Mouse (Mus musculus) stomach, postnatal 0 days (tissue): ENCODE results near the gene Ifnar2. TPM values are rescaled to one million over a fixed set of nuclear protein-coding genes. Genes with fewer than 3 reads are reported as not detected.

Source experiments
- ATAC-seq: fragments of 200-750 bp; cut with Nextera tagmentation; 2 replicates; pipeline ENCODE4 v1.8.0; 2017; ENCODE audit not compliant: low FRiP score, low TSS enrichment
- DNase-seq: peaks from one replicate; pipeline ENCODE4 v3.0.0-alpha.2; 2016; ENCODE audit warnings: low spot score
- H3K27ac ChIP-seq: fragments of 300-500 bp; sonication (generic); replicated peaks from 2 replicates; pipeline ENCODE4 v1.5.1; 2014; ENCODE audit warnings: mild to moderate bottlenecking, control low read depth
- H3K27me3 ChIP-seq: fragments of 300-500 bp; sonication (generic); 2 replicates; pipeline ENCODE4 v1.6.1; 2014; ENCODE audit warnings: low read length; ENCODE audit not compliant: control insufficient read depth, insufficient read depth
- H3K36me3 ChIP-seq: fragments of 300-500 bp; sonication (generic); 2 replicates; pipeline ENCODE4 v1.6.1; 2014; ENCODE audit warnings: low read length, mixed read lengths; ENCODE audit not compliant: control insufficient read depth, insufficient read depth
- H3K4me1 ChIP-seq: fragments of 300-500 bp; sonication (generic); replicated peaks from 2 replicates; pipeline ENCODE4 v1.6.1; 2014; ENCODE audit warnings: antibody characterized with exemption; ENCODE audit not compliant: control insufficient read depth, insufficient read depth
- H3K4me2 ChIP-seq: fragments of 300-500 bp; sonication (generic); replicated peaks from 2 replicates; pipeline ENCODE4 v1.6.1; 2014; ENCODE audit warnings: low read depth, mild to moderate bottlenecking, control low read depth, moderate library complexity
- H3K4me3 ChIP-seq: fragments of 300-500 bp; sonication (generic); 2 replicates; pipeline ENCODE4 v1.5.1; 2014; ENCODE audit warnings: low read depth, low read length, control low read depth
- H3K9ac ChIP-seq: fragments of 300-500 bp; sonication (generic); 2 replicates; pipeline ENCODE4 v1.6.1; 2014; ENCODE audit warnings: mild to moderate bottlenecking, low read length, control low read depth, mixed read lengths
- H3K9me3 ChIP-seq: fragments of 300-500 bp; sonication (generic); 2 replicates; pipeline ENCODE4 v1.6.1; 2016; ENCODE audit warnings: low read length; ENCODE audit not compliant: control insufficient read depth
- CTCF ChIP-seq: IDR thresholded peaks from 2 replicates; pipeline ENCODE4 v1.5.1; 2016; ENCODE audit warnings: antibody characterized with exemption, low read depth, mild to moderate bottlenecking, moderate library complexity
- EP300 ChIP-seq: optimal IDR thresholded peaks from 2 replicates; pipeline ENCODE3; 2016; ENCODE audit warnings: antibody characterized with exemption
- WGBS: fragments of 180-500 bp; shearing (Covaris S2); extraction: QIAGEN DNeasy Blood & Tissue Kit; methylation state at CpG from one replicate; pipeline ENCODE4 v1.1.7; 2014; 5-methylcytosine and 5-hydroxymethylcytosine counted together
- polyA plus RNA-seq: library from polyadenylated mRNA; unstranded; fragments of >200 nt; fragmentation: Nextera tagmentation; extraction: Ambion mirVana; gene quantifications from 2 replicates; pipeline ENCODE4 v1.2.1, GENCODE M21; 2015

The Ifnar2 gene
- polyA plus RNA-seq, 1 experiment from 2014 or later: 33.4 TPM

GRCm38 (mm10) chr16:91390100-91390499 lies 17.5 kb downstream of the Ifnar2 start:
- no peaks in the 10 kb centered on the region for H3K4me1 ChIP-seq
- no peak overlapping the region for H3K4me2 ChIP-seq
- H3K36me3 ChIP-seq: peaks cover 13% of the 10 kb centered on the region
- 91% methylated on average over 4 of the region's 4 CpGs for WGBS
- DNase-seq (no peak), ATAC-seq (no peak)
- H3K9ac ChIP-seq: no peak overlapping the region
- peak; percentile 67 for TF ChIP-seq CTCF
- TF ChIP-seq EP300: no peak
- H3K9me3 ChIP-seq: no peaks in the 10 kb centered on the region
- H3K4me3 ChIP-seq: no peak overlapping the region
- no peaks in the 10 kb centered on the region for H3K27me3 ChIP-seq
- no peak overlapping the region for H3K27ac ChIP-seq

GRCm38 (mm10) chr16:91391421-91391820 lies 18.8 kb downstream of the Ifnar2 start, which contains the start of gene Gm21970:
Gene Gm21970 (plus strand): TSS chr16:91391721.
- H3K4me3 ChIP-seq: no peak within 1 kb of the TSS
- no peaks in the 10 kb centered on the region for H3K27me3 ChIP-seq
- no peak within 1 kb of the TSS for H3K4me2 ChIP-seq
- no peak for DNase-seq
- no peak for ATAC-seq
- H3K27ac ChIP-seq: no peak within 1 kb of the TSS
- no peaks in the 10 kb centered on the region for H3K4me1 ChIP-seq
- no peak within 1 kb of the TSS for H3K9ac ChIP-seq
- no peaks in the 10 kb centered on the region for H3K9me3 ChIP-seq
- TF ChIP-seq CTCF (no peak), EP300 (no peak)
- 75% methylated on average over 5 of the region's 5 CpGs for WGBS
- peaks cover 13% of the 10 kb centered on the region for H3K36me3 ChIP-seq

DNA sequence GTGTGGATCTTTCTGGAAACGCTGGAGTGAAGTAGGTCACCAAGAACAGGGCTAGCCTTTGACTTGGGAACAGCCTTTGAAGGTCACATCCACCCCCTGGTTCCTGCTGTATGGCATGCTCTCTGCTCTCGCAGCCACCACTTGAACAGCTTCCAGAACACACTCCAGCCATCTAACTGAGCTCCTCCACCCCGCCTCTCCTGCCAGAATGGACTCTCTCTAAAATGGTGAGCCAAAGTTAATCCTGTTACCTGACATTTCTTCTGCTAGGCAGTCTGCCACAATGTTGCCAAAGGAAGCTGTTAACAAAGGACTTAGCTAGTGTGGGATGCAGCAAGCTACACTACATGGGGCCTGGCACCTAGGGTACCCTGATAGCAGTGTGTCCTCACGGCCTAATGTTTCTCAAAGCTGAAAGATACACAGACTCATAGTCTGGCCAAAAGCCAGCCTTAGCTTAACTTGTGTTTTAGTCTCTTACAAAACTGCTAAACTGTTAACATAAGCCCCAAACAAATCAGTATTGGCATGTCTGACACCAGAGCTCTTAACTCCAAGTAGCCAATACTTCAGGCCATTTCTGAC lies 22.3 kb downstream of the Ifnar2 start:
- Histone ChIP-seq H3K9me3 (no peaks in the 10 kb centered on the region), H3K4me3 (no peak overlapping the region), H3K27ac (no peak overlapping the region), H3K27me3 (no peaks in the 10 kb centered on the region), H3K4me2 (no peak overlapping the region), H3K9ac (no peak overlapping the region), H3K36me3 (peaks cover 6% of the 10 kb centered on the region), H3K4me1 (no peaks in the 10 kb centered on the region)
- DNase-seq: no peak
- ATAC-seq: no peak
- no peak for TF ChIP-seq CTCF
- no peak for TF ChIP-seq EP300
- 45% methylated on average over 4 of the region's 4 CpGs for WGBS

DNA sequence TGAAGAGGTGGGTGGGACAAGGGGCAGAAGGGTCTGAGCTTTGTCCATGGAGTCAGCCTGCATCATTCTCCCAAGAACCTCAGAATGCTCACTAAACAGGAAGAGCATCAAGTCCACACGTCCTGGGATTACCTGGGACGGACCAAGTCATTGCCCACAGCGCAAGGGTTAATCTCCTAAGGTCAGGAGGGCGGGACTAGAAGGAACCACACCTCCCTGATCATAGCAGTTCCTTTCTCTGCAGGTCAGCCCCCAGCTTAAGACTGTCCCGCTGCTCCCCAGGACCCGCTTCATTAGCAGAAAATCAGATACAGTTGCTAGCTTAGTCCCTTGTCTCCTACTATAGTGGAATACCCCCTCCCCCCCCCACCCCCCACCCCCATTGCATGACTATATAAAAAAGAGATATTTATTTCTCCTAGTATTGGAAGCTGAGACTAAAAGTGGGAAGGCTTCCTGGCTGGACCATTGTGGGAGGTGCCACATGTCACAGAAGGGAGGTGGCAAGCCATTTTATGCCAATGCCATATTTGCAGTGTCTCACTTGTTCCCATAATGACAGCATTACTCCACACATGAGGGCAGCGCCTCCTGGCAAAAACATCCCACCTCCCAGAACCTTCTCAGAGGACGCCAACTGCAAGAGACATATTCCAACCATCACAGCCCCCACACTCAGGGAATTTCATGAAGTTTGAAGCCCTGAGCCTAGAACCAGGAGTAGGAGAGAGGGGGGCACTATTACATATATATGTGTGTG lies 23.2 kb downstream of the Ifnar2 start:
- H3K36me3 ChIP-seq: peaks cover 6% of the 10 kb centered on the region
- 64% methylated on average over 8 of the region's 8 CpGs for WGBS
- DNase-seq (no peak), ATAC-seq (no peak)
- H3K27ac ChIP-seq: no peak overlapping the region
- TF ChIP-seq CTCF: no peak
- TF ChIP-seq EP300: no peak
- no peak overlapping the region for H3K4me3 ChIP-seq
- no peaks in the 10 kb centered on the region for H3K4me1 ChIP-seq
- H3K9ac ChIP-seq: no peak overlapping the region
- no peaks in the 10 kb centered on the region for H3K27me3 ChIP-seq
- H3K9me3 ChIP-seq: no peaks in the 10 kb centered on the region
- no peak overlapping the region for H3K4me2 ChIP-seq

DNA sequence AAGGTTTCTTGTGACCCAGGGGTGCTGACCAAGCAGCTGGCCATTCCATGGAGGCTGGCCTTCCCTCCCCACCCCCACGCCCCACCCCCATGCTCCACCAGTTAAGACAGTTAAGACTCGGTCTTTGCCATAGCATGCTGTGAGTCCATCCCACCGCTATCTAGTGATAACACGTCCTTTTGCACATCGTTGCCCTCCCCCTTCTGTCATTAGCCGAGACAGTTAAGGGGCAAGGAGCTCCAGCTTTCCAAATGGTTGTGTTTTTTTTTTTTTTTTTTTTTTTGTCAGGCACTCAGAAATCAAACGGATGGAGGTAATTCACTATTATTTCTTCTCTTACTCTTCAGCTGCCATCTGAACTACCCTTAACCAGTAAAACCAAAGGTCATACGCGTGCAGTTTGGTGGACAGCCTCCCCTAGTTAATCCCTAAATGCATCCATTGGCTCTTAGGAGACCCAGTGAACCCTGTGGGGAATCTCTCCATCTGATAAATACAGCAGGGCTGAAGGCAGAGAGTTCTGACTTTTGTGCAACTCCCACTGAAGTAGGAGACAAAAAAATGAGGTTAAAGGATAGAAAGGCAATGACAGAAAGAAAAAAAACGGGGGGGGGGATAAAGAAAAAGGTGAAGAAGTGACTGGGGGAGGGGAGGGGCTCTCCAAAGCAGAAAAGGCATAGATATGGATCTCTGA lies 24.4 kb downstream of the Ifnar2 start:
- H3K4me3 ChIP-seq: no peak overlapping the region
- no peaks in the 10 kb centered on the region for H3K9me3 ChIP-seq
- ATAC-seq (no peak), DNase-seq (no peak)
- no peaks in the 10 kb centered on the region for H3K4me1 ChIP-seq
- no peaks in the 10 kb centered on the region for H3K27me3 ChIP-seq
- H3K36me3 ChIP-seq: peaks cover 6% of the 10 kb centered on the region
- TF ChIP-seq CTCF (no peak), EP300 (no peak)
- H3K27ac ChIP-seq: no peak overlapping the region
- no peak overlapping the region for H3K9ac ChIP-seq
- no peak overlapping the region for H3K4me2 ChIP-seq
- WGBS: 77% methylated on average over 10 of the region's 10 CpGs

DNA sequence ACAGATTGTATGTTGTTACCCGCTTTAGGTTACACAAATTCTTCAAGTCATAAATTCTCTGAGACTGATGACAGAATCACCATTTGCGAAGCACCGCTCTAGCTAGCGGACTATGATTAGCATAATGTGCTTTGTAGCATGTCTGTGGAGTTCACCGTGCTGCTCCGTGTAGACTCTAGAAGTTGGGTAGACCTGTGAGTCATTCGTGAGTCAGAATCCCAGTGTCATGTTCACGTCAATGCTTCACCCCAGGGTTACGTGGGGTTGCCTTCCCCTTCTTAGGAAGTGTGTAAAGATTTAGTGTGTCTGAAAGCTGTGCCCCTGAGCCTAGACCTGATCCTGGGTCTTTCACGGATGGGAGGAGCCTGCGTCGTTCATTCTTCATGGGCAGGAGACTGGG lies 25.4 kb downstream of the Ifnar2 start:
- no peak for TF ChIP-seq CTCF
- no peak for TF ChIP-seq EP300
- H3K27me3 ChIP-seq: no peaks in the 10 kb centered on the region
- WGBS: 80% methylated on average over 12 of the region's 12 CpGs

More for the DNA sequence above, 25.4 kb downstream of the Ifnar2 start:
- no peak for DNase-seq
- no peak; the same call in 1 of the 2 replicates for ATAC-seq
- Histone ChIP-seq H3K4me2 (no peak overlapping the region), H3K36me3 (peaks cover 2% of the 10 kb centered on the region; the same call in 1 of the 2 replicates), H3K4me1 (no peaks in the 10 kb centered on the region), H3K9me3 (no peaks in the 10 kb centered on the region), H3K27ac (no peak overlapping the region), H3K9ac (no peak overlapping the region), H3K4me3 (no peak overlapping the region)
